Mouse (Mus musculus): ENCODE data around the gene Trap1.

GRCm38 (mm10) chr16:4041646-4042045 is 36.0 kb downstream of the Trap1 start:
- TF ChIP-seq CTCF (IDR thresholded peaks at IDR 0.05; ENCODE audit: low read depth, low read length) (no peak), POLR2AphosphoS5 (IDR thresholded peaks at IDR 0.05; ENCODE audit: insufficient replicate concordance, low read depth, low read length) (no peak), GATA1 (IDR thresholded peaks at IDR 0.05; ENCODE audit: borderline replicate concordance, low read length) (no peak)
